Mouse (Mus musculus): ENCODE measurements around the gene Aplp1. TPM values are rescaled to one million over a fixed set of nuclear protein-coding genes. Genes with fewer than 3 reads are reported as not detected.
"Not testable (repeated sequence)": the region's sequence is repeated elsewhere in the genome, so short reads cannot be mapped to it uniquely, and the experiment has no call there.

Aplp1 gene
- polyA plus RNA-seq (2014; fragmentation: Nextera tagmentation; extraction: Ambion mirVana): 641 and 675 TPM in 2 replicates

DNA sequence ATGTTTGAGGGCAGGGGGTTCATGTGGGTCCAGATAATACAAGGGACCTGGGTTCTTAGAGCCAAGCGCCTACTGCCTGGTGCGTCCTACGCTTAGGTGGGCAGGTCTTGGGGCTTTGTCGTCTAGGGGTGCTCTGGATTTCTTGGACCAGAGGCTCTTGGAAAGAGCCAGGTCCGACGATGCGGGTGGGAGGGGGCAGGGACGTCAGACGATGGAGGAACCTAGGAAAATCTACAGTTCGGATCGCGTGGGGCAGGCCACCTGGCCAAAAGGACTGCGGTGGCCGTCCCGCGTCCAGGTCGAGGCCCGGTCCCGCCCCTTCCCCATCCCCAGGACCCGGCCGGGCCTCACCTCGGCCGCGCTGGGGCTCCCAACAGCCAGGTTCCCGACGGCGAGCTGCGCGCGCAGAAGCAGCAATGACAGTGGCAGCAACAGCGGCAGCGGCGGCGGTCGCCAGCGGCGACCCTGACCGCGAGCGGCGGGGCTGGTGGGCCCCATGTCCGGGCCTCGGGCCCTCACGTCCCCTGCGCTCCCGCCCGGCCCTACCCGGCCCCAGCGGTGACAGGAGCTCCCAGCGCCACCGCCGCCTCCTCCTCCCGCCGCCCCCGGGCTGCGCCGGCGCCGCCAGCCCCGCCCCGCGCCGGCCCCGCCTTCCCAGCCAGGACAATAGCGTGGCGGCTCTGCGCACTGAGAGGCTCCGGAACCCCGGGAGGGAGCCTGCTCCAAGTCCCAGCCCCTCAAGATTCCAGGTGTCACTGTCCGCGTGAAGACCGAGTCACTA, at the start of gene Aplp1:
Gene Aplp1 (minus strand): TSS at position 565 of the 781 bp plus-strand sequence.
- Histone ChIP-seq H3K36me3 (ENCODE audit: control insufficient read depth, insufficient read depth, low read length) (peaks cover 21% of the 10 kb centered on the region), H3K27ac (ENCODE audit: low read depth, low read length) (peak within 1 kb of the TSS; percentile 97), H3K9me3 (ENCODE audit: control insufficient read depth, low read length) (no peaks in the 10 kb centered on the region), H3K4me3 (ENCODE audit: low read depth, low read length) (peak within 1 kb of the TSS; percentile 83), H3K27me3 (ENCODE audit: control insufficient read depth, insufficient read depth, low read length) (no peaks in the 10 kb centered on the region), H3K4me1 (ENCODE audit: control insufficient read depth, insufficient read depth, low read length) (peaks cover 8% of the 10 kb centered on the region), H3K9ac (replicated peaks; ENCODE audit: low read depth, low read length) (peak within 1 kb of the TSS; percentile 96), H3K4me2 (ENCODE audit: low read depth, low read length) (peak within 1 kb of the TSS; percentile 93)
- WGBS: under 1% methylated on average over 62 of the region's 72 CpGs
- ATAC-seq (ENCODE audit: low read depth): peak; percentile 84

GRCm38 (mm10) chr7:30493401-30493931, 48.1 kb upstream of the Aplp1 start, which contains the start of gene Prodh2:
Gene Prodh2 (plus strand): TSS chr7:30493622.
- Histone ChIP-seq H3K27ac (ENCODE audit: low read depth, low read length) (no peak within 1 kb of the TSS), H3K36me3 (ENCODE audit: control insufficient read depth, insufficient read depth, low read length) (no peaks in the 10 kb centered on the region), H3K9me3 (ENCODE audit: control insufficient read depth, low read length) (no peaks in the 10 kb centered on the region), H3K27me3 (ENCODE audit: control insufficient read depth, insufficient read depth, low read length) (no peaks in the 10 kb centered on the region), H3K4me1 (ENCODE audit: control insufficient read depth, insufficient read depth, low read length) (no peaks in the 10 kb centered on the region), H3K9ac (replicated peaks; ENCODE audit: low read depth, low read length) (no peak within 1 kb of the TSS), H3K4me3 (ENCODE audit: low read depth, low read length) (no peak within 1 kb of the TSS), H3K4me2 (ENCODE audit: low read depth, low read length) (no peak within 1 kb of the TSS)
- whole genome bisulfite sequencing: 42% methylated on average over 11 of the region's 11 CpGs
- ATAC-seq (ENCODE audit: low read depth): no peak

DNA sequence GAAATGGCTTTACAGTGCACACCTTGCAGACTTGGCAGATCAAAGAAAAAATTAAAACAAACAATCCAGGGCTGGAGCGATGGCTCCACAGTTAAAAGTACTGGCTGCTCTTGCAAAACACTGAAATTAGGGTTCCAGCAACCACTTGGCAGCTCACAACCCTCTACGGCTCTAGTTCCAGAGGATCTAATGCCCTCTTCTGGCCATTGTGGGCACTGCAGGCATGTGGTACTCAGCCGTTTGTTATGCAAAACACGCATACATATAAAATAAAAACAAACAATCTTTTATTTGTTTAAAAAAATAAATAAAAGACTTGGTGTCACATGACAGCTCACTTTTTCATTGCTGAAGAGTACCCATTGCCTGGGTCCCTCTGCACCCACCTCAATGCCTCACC, 47.4 kb upstream of the Aplp1 start:
- no peak for ATAC-seq (ENCODE audit: low read depth)
- Histone ChIP-seq H3K27me3 (ENCODE audit: control insufficient read depth, insufficient read depth, low read length) (no peaks in the 10 kb centered on the region), H3K27ac (ENCODE audit: low read depth, low read length) (no peak overlapping the region), H3K9ac (replicated peaks; ENCODE audit: low read depth, low read length) (no peak overlapping the region), H3K4me2 (ENCODE audit: low read depth, low read length) (no peak overlapping the region), H3K9me3 (ENCODE audit: control insufficient read depth, low read length) (no peaks in the 10 kb centered on the region), H3K36me3 (ENCODE audit: control insufficient read depth, insufficient read depth, low read length) (no peaks in the 10 kb centered on the region), H3K4me1 (ENCODE audit: control insufficient read depth, insufficient read depth, low read length) (no peaks in the 10 kb centered on the region), H3K4me3 (ENCODE audit: low read depth, low read length) (no peak overlapping the region)
- 14% methylated on average over 4 of the region's 4 CpGs for WGBS

- no peaks in the 10 kb centered on the region for H3K36me3 ChIP-seq (ENCODE audit: control insufficient read depth, insufficient read depth, low read length)
- H3K4me1 ChIP-seq (ENCODE audit: control insufficient read depth, insufficient read depth, low read length): no peaks in the 10 kb centered on the region
- no peaks in the 10 kb centered on the region for H3K9me3 ChIP-seq (ENCODE audit: control insufficient read depth, low read length)
- no peak overlapping the region for H3K9ac ChIP-seq (replicated peaks; ENCODE audit: low read depth, low read length)
- no peaks in the 10 kb centered on the region for H3K27me3 ChIP-seq (ENCODE audit: control insufficient read depth, insufficient read depth, low read length)
- ATAC-seq (ENCODE audit: low read depth): no peak
- no peak overlapping the region for H3K4me3 ChIP-seq (ENCODE audit: low read depth, low read length)
- H3K4me2 ChIP-seq (ENCODE audit: low read depth, low read length): no peak overlapping the region
- no peak overlapping the region for H3K27ac ChIP-seq (ENCODE audit: low read depth, low read length)
- 28% methylated on average over 6 of the region's 6 CpGs for WGBS
Observed at GRCm38 (mm10) chr7:30490957-30491307, 45.6 kb upstream of the Aplp1 start.

DNA sequence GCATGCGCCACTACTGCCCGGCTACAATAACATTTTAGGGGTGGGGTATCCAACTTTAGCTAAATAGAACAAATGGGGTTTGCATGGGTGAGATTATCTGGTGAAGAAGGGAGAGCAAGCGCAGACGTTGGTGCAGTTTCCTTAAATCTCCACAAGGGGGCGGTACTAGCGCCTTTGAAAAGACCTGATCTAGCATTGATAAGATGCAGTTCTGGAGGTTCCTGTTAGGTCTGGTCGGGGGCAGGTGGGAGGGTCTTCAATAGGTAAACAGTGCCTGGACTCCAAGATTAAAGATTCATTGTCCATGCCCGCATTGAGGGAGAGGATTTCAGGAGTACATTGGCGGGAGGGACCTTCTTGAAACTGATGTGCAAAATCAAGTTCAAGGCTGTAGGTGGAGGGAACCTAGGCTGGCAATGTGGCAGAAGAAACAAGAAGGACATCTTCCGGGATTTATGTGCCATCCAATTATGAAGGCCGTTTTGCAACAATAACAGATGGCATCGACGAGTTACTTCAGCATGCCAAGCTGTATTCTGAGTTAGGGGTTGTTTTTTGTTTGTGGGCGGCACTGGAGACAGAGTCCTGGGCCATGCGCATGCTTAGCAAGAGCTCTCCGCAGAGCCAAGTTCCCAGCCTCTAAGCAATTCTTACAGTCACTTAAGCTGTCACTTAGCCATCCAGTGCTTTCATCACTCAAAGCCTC, 45.1 kb upstream of the Aplp1 start:
- H3K36me3 ChIP-seq (ENCODE audit: control insufficient read depth, insufficient read depth, low read length): no peaks in the 10 kb centered on the region
- H3K4me3 ChIP-seq (ENCODE audit: low read depth, low read length): no peak overlapping the region
- no peaks in the 10 kb centered on the region for H3K4me1 ChIP-seq (ENCODE audit: control insufficient read depth, insufficient read depth, low read length)
- H3K9me3 ChIP-seq (ENCODE audit: control insufficient read depth, low read length): no peaks in the 10 kb centered on the region
- H3K4me2 ChIP-seq (ENCODE audit: low read depth, low read length): no peak overlapping the region
- H3K27me3 ChIP-seq (ENCODE audit: control insufficient read depth, insufficient read depth, low read length): no peaks in the 10 kb centered on the region
- H3K9ac ChIP-seq (replicated peaks; ENCODE audit: low read depth, low read length): no peak overlapping the region
- ATAC-seq (ENCODE audit: low read depth): no peak
- no peak overlapping the region for H3K27ac ChIP-seq (ENCODE audit: low read depth, low read length)
- 34% methylated on average over 16 of the region's 16 CpGs for WGBS

- WGBS: 17% methylated on average over 8 of the region's 8 CpGs
- H3K9ac ChIP-seq (replicated peaks; ENCODE audit: low read depth, low read length): no peak overlapping the region
- H3K4me3 ChIP-seq (ENCODE audit: low read depth, low read length): no peak overlapping the region
- H3K9me3 ChIP-seq (ENCODE audit: control insufficient read depth, low read length): no peaks in the 10 kb centered on the region
- H3K4me2 ChIP-seq (ENCODE audit: low read depth, low read length): no peak overlapping the region
- H3K27ac ChIP-seq (ENCODE audit: low read depth, low read length): no peak overlapping the region
- no peaks in the 10 kb centered on the region for H3K4me1 ChIP-seq (ENCODE audit: control insufficient read depth, insufficient read depth, low read length)
- no peak for ATAC-seq (ENCODE audit: low read depth)
- no peaks in the 10 kb centered on the region for H3K36me3 ChIP-seq (ENCODE audit: control insufficient read depth, insufficient read depth, low read length)
- H3K27me3 ChIP-seq (ENCODE audit: control insufficient read depth, insufficient read depth, low read length): no peaks in the 10 kb centered on the region
Observed at GRCm38 (mm10) chr7:30484250-30484649, 38.9 kb upstream of the Aplp1 start.

DNA sequence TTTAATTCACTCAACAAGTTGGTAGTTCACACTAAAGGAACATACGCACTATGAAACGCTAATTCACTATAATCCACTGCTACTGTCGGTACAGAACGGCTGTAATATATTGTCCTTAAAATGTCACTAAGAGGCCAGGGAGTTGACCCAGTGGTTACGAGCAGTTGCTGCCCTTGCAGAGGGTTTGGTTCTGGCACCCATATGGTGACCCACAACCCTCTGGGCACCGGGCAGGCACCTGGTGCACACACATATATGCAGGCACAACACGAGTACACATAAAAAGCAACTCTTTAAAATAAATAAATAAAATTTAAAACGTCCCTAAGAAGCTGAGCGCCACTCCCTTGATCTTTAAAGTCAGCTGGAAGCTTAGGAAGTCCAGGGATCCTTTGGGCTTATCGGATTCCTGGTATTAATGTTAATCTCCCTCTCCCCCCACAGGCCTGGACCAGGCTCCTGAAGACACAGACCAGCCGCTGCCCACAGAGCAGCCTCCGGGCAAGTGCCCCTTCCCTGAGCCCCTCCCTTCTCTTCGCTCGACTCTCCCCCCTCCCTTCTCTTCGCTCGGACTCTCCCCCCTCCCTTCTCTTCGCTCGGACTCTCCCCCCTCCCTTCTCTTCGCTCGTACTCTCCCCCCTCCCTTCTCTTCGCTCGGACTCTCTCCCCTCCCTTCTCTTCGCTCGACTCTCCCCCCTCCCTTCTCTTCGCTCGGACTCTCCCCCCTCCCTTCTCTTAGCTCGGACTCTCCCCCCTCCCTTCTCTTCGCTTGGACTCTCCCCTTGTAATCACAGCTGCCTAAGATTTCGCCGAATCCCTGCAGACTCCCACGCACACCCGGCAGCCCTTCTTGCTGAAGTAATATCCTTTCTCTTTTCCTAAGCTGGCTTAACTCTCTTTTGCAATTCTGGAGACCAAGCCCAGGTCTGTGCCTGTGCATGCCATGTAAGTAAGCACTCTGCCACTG, 32.4 kb upstream of the Aplp1 start:
- Histone ChIP-seq H3K4me2 (ENCODE audit: low read depth, low read length) (peak overlapping the region; percentile 52), H3K4me1 (ENCODE audit: control insufficient read depth, insufficient read depth, low read length) (no peaks in the 10 kb centered on the region), H3K27ac (ENCODE audit: low read depth, low read length) (no peak overlapping the region), H3K9me3 (ENCODE audit: control insufficient read depth, low read length) (no peaks in the 10 kb centered on the region), H3K27me3 (ENCODE audit: control insufficient read depth, insufficient read depth, low read length) (no peaks in the 10 kb centered on the region), H3K4me3 (ENCODE audit: low read depth, low read length) (peak overlapping the region; percentile 26), H3K9ac (replicated peaks; ENCODE audit: low read depth, low read length) (peak overlapping the region; percentile 39; the same call in 1 of the 2 replicates), H3K36me3 (ENCODE audit: control insufficient read depth, insufficient read depth, low read length) (no peaks in the 10 kb centered on the region)
- peak; percentile 66; the same call in 1 of the 2 replicates for ATAC-seq (ENCODE audit: low read depth)
- WGBS: 7% methylated on average over 28 of the region's 32 CpGs

GRCm38 (mm10) chr7:30476136-30476535, 30.8 kb upstream of the Aplp1 start:
- H3K36me3 ChIP-seq (ENCODE audit: control insufficient read depth, insufficient read depth, low read length); H3K4me3 ChIP-seq (ENCODE audit: low read depth, low read length); H3K27ac ChIP-seq (ENCODE audit: low read depth, low read length); H3K4me2 ChIP-seq (ENCODE audit: low read depth, low read length); H3K27me3 ChIP-seq (ENCODE audit: control insufficient read depth, insufficient read depth, low read length); H3K9me3 ChIP-seq (ENCODE audit: control insufficient read depth, low read length); H3K9ac ChIP-seq (replicated peaks; ENCODE audit: low read depth, low read length); ATAC-seq (ENCODE audit: low read depth); H3K4me1 ChIP-seq (ENCODE audit: control insufficient read depth, insufficient read depth, low read length): not testable (repeated sequence)
- 77% methylated on average over 6 of the region's 7 CpGs for WGBS
